Mouse (Mus musculus) midbrain, embryonic 15.5 days (tissue): ENCODE results near the gene Sap30l. TPM values are rescaled to one million over a fixed set of nuclear protein-coding genes. Genes with fewer than 3 reads are reported as not detected.

Experiments used
- ATAC-seq: fragments of 200-750 bp; cut with Nextera tagmentation; replicated peaks from 2 replicates; pipeline ENCODE4 v1.8.0; 2017; ENCODE audit warnings: moderate TSS enrichment
- H3K27ac ChIP-seq: fragments of 300-500 bp; sonication (generic); 2 replicates; pipeline ENCODE4 v1.5.1; 2015; ENCODE audit warnings: mild to moderate bottlenecking, inconsistent platforms
- H3K27me3 ChIP-seq: fragments of 300-500 bp; sonication (generic); replicated peaks from 2 replicates; pipeline ENCODE4 v1.6.1; 2015; ENCODE audit warnings: inconsistent platforms
- H3K36me3 ChIP-seq: fragments of 300-500 bp; sonication (generic); replicated peaks from 2 replicates; pipeline ENCODE4 v1.6.1; 2015; ENCODE audit warnings: inconsistent platforms
- H3K4me1 ChIP-seq: fragments of 300-500 bp; sonication (generic); 2 replicates; pipeline ENCODE4 v1.6.1; 2015; ENCODE audit warnings: inconsistent platforms
- H3K4me2 ChIP-seq: fragments of 300-500 bp; sonication (generic); 2 replicates; pipeline ENCODE4 v1.6.1; 2015; ENCODE audit warnings: inconsistent platforms, mild to moderate bottlenecking, moderate library complexity
- H3K4me3 ChIP-seq: fragments of 300-500 bp; sonication (generic); 2 replicates; pipeline ENCODE4 v1.5.1; 2015; ENCODE audit warnings: mild to moderate bottlenecking, inconsistent platforms
- H3K9ac ChIP-seq: fragments of 300-500 bp; sonication (generic); 2 replicates; pipeline ENCODE4 v1.6.1; 2015; ENCODE audit warnings: mild to moderate bottlenecking, inconsistent platforms
- H3K9me3 ChIP-seq: fragments of 300-500 bp; sonication (generic); 2 replicates; pipeline ENCODE4 v1.6.1; 2016; ENCODE audit warnings: inconsistent platforms
- WGBS: fragments of 180-500 bp; shearing (Covaris S2); methylation state at CpG from one replicate; pipeline ENCODE4 v1.1.7; 2015; ENCODE audit warnings: mixed read lengths; 5-methylcytosine and 5-hydroxymethylcytosine counted together
- polyA plus RNA-seq: library from polyadenylated mRNA; unstranded; fragments of >200 nt; fragmentation: Nextera tagmentation; extraction: Ambion mirVana; gene quantifications from 2 replicates; pipeline ENCODE4 v1.2.1, GENCODE M21; 2015

Sap30l gene
- polyA plus RNA-seq, 1 experiment from 2014 or later: 11.6 TPM

DNA sequence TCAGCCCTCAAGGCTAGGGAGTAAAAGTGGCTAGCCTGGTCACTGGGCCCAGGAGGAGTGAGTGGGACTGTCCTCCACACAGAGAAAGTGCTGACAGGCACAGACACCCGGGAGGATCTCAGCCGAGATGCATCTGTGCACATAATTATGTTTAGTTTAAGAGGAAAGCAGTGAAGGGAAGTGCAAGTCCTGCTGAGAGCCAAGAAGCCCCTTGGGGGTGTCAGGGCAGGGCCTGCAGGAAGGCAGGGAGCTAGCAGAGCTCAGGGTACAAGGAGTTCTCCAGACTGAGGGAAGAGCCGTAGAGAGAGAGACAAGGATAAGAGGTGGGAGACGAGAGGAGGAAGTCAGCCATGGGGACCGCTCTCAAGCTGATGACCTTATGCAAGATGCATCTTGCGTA, 25.6 kb upstream of the Sap30l start:
- no peak overlapping the region for H3K4me2 ChIP-seq
- H3K4me1 ChIP-seq: peaks cover 18% of the 10 kb centered on the region
- no peaks in the 10 kb centered on the region for H3K36me3 ChIP-seq
- H3K9me3 ChIP-seq: no peaks in the 10 kb centered on the region
- ATAC-seq: no peak
- H3K9ac ChIP-seq: no peak overlapping the region
- no peak overlapping the region for H3K27ac ChIP-seq
- WGBS: 65% methylated on average over 6 of the region's 6 CpGs
- H3K4me3 ChIP-seq: no peak overlapping the region
- no peaks in the 10 kb centered on the region; the same call in 1 of the 2 replicates for H3K27me3 ChIP-seq

GRCm38 (mm10) chr11:57776546-57776945, 24.9 kb upstream of the Sap30l start:
- Histone ChIP-seq H3K9ac (no peak overlapping the region), H3K27me3 (no peaks in the 10 kb centered on the region; the same call in 1 of the 2 replicates), H3K4me3 (no peak overlapping the region), H3K36me3 (no peaks in the 10 kb centered on the region), H3K4me2 (no peak overlapping the region), H3K27ac (no peak overlapping the region), H3K4me1 (peaks cover 18% of the 10 kb centered on the region), H3K9me3 (no peaks in the 10 kb centered on the region)
- 82% methylated on average over 3 of the region's 3 CpGs for WGBS
- no peak for ATAC-seq

DNA sequence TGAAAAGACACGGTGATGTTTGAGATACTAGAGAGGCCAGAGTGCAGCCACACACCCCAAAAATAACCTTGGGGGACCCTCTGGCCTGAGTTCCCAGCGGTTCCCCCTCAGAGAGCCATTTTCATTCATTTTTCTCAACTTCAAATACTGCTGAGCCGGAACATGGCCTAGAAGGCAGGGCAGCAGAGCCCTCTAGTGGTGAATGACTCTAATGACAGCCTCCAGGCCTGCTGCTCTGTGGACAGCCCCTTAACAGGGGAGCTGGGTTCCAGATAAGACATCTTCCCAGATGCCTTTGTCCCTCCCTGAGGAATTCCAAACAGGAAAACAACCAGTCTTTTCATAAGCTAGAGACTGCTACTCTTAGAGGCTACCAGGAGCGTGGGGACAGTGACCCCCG, 23.1 kb upstream of the Sap30l start:
- H3K36me3 ChIP-seq: no peaks in the 10 kb centered on the region
- H3K9ac ChIP-seq: peak overlapping the region; percentile 13; the same call in 1 of the 2 replicates
- 0 out of 2 replicates have a peak, but pooled peaks have one; percentile 66 for ATAC-seq
- H3K4me3 ChIP-seq: no peak overlapping the region
- H3K4me2 ChIP-seq: no peak overlapping the region
- H3K27me3 ChIP-seq: no peaks in the 10 kb centered on the region
- no peak overlapping the region for H3K27ac ChIP-seq
- 25% methylated on average over 5 of the region's 5 CpGs for WGBS
- H3K9me3 ChIP-seq: no peaks in the 10 kb centered on the region
- H3K4me1 ChIP-seq: peaks cover 13% of the 10 kb centered on the region

GRCm38 (mm10) chr11:57779824-57780223, 21.6 kb upstream of the Sap30l start:
- Histone ChIP-seq H3K4me3 (no peak overlapping the region), H3K27ac (no peak overlapping the region), H3K4me2 (no peak overlapping the region), H3K9me3 (no peaks in the 10 kb centered on the region), H3K27me3 (no peaks in the 10 kb centered on the region), H3K4me1 (peaks cover 3% of the 10 kb centered on the region; the same call in 1 of the 2 replicates), H3K36me3 (no peaks in the 10 kb centered on the region), H3K9ac (no peak overlapping the region)
- ATAC-seq: no peak
- WGBS: 92% methylated on average over 14 of the region's 14 CpGs

DNA sequence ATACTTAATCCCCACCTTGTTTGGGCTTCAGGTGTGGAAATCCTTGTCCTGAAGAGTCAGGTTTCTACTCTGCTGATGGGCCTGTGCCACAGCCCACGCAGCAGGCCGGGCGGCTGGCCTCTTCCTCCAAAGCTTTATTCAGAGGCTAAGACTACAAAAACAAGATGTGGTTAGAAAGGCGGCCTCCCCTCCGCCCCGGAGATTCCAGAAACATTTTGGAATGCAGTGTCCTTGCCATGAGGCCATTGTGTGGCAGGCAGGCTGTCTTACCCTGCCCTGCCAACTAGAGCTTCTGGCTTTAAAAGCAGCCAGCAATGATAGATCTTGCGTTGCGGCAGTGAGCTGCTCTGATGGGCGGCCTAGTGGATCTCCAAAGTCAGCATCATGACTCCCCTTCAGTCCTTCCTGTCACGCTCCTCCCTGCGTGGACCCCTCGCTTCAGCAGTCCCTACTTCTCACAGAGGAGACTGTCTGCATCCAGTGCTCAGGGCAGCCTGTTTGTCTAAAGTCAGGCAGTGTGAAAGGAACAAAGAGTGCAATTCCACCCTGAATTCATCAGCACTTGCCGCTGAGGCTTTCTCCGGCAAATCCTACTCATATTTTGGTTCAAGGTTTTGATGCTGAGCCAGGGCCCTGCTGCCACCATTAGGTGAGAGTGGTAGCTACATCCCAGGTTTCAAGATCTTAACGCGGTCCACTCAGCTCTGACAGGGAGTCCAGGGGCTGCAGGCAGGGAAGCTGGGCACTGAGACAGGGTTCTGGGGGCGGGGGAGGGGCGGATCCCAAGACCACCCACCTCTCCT, 14.6 kb upstream of the Sap30l start:
- Histone ChIP-seq H3K9ac (0 out of 2 replicates have a peak overlapping the region, but pooled peaks have one; percentile 19), H3K4me2 (peak overlapping the region; percentile 25), H3K27ac (peak overlapping the region; percentile 78), H3K9me3 (no peaks in the 10 kb centered on the region), H3K36me3 (no peaks in the 10 kb centered on the region), H3K4me1 (peaks cover 20% of the 10 kb centered on the region), H3K4me3 (no peak overlapping the region), H3K27me3 (no peaks in the 10 kb centered on the region; the same call in 1 of the 2 replicates)
- peak; percentile 83 for ATAC-seq
- 17% methylated on average over 18 of the region's 18 CpGs for WGBS

GRCm38 (mm10) chr11:57787913-57788312, 13.5 kb upstream of the Sap30l start:
- no peak overlapping the region for H3K27ac ChIP-seq
- no peak overlapping the region for H3K4me3 ChIP-seq
- no peaks in the 10 kb centered on the region for H3K36me3 ChIP-seq
- no peaks in the 10 kb centered on the region; the same call in 1 of the 2 replicates for H3K27me3 ChIP-seq
- no peak for ATAC-seq
- peaks cover 20% of the 10 kb centered on the region for H3K4me1 ChIP-seq
- H3K4me2 ChIP-seq: no peak overlapping the region
- H3K9me3 ChIP-seq: no peaks in the 10 kb centered on the region
- 43% methylated on average over 3 of the region's 3 CpGs for WGBS
- no peak overlapping the region for H3K9ac ChIP-seq

DNA sequence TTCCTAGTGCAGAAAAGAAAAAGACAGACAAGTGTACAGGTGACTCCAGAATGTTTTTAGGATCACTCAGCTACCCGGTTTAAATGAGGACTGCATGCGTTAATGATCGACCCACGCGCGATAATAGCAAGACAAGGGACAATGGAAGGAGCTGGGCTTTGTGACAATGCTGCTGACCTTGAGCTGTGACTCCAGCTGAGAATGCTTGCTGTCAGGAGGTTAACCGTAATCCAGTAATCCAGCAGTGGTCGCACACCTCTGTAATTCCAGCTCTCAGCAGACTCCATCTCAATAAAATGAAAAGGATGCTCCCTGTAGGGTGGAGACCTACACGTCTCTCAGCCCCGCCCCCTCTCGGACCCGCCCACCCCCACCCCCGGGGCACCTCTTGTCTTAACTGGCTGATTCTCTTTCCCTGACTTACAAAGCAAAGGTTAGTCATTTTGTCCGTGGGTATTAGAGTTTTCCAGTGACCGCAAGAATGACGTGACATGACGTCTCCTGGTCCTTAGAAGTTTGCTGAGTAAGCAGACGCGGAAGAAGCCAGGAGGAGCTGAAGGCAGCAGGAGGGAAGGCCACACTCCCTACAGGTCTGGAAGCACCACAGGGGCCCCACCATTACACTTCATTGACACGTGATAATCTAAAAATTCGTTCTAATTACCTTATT, 10.4 kb upstream of the Sap30l start:
- Histone ChIP-seq H3K27ac (no peak overlapping the region), H3K4me3 (no peak overlapping the region), H3K4me2 (no peak overlapping the region), H3K36me3 (no peaks in the 10 kb centered on the region), H3K9ac (no peak overlapping the region), H3K27me3 (no peaks in the 10 kb centered on the region), H3K9me3 (no peaks in the 10 kb centered on the region), H3K4me1 (peaks cover 16% of the 10 kb centered on the region)
- no peak for ATAC-seq
- WGBS: 25% methylated on average over 21 of the region's 21 CpGs

- no peaks in the 10 kb centered on the region for H3K27me3 ChIP-seq
- 61% methylated on average over 6 of the region's 6 CpGs for WGBS
- no peaks in the 10 kb centered on the region for H3K4me1 ChIP-seq
- no peak overlapping the region for H3K4me3 ChIP-seq
- no peaks in the 10 kb centered on the region for H3K36me3 ChIP-seq
- no peak overlapping the region for H3K9ac ChIP-seq
- no peak overlapping the region for H3K4me2 ChIP-seq
- H3K9me3 ChIP-seq: no peaks in the 10 kb centered on the region
- no peak for ATAC-seq
- H3K27ac ChIP-seq: no peak overlapping the region
Observed at GRCm38 (mm10) chr11:57795086-57795485, 6.4 kb upstream of the Sap30l start.

GRCm38 (mm10) chr11:57797828-57798227, 3.6 kb upstream of the Sap30l start:
- Histone ChIP-seq H3K4me3 (no peak overlapping the region), H3K9me3 (no peaks in the 10 kb centered on the region), H3K36me3 (no peaks in the 10 kb centered on the region), H3K27ac (no peak overlapping the region), H3K9ac (no peak overlapping the region), H3K27me3 (no peaks in the 10 kb centered on the region), H3K4me1 (peaks cover 14% of the 10 kb centered on the region), H3K4me2 (no peak overlapping the region)
- WGBS: 79% methylated on average over 9 of the region's 9 CpGs
- ATAC-seq: no peak

DNA sequence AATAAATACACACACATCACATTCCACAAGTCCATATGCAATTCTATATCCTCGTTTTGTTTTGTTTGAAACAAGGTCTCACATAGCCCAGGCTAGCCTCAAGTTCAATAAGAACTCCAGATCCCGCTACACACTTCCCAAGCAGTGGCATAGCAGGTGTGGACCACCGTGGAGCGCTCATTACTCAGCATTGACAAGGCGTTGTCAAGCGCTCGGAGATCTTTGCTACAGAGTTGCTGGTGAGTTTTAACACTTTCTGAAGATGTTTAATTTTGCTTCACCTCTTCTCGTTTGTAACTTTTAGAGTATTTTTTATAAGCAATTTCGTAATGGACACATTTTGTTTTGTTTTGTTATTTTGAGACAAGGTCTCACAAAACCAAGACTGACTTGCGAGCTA, 2.0 kb upstream of the Sap30l start:
- WGBS: 88% methylated on average over 10 of the region's 10 CpGs

GRCm38 (mm10) chr11:57800266-57800951, 1.0 kb upstream of the Sap30l start:
- no peaks in the 10 kb centered on the region for H3K9me3 ChIP-seq
- peak overlapping the region; percentile 81 for H3K9ac ChIP-seq
- 19% methylated on average over 22 of the region's 22 CpGs for WGBS
- H3K36me3 ChIP-seq: no peaks in the 10 kb centered on the region
- peak overlapping the region; percentile 97 for H3K4me2 ChIP-seq
- H3K4me1 ChIP-seq: peaks cover 24% of the 10 kb centered on the region
- ATAC-seq: no peak
- H3K27me3 ChIP-seq: no peaks in the 10 kb centered on the region
- no peak overlapping the region for H3K27ac ChIP-seq
- peak overlapping the region; percentile 93 for H3K4me3 ChIP-seq

More for the DNA sequence above, 2.0 kb upstream of the Sap30l start:
- no peaks in the 10 kb centered on the region for H3K9me3 ChIP-seq
- no peak overlapping the region for H3K4me3 ChIP-seq
- H3K4me1 ChIP-seq: peaks cover 24% of the 10 kb centered on the region
- no peak for ATAC-seq
- no peaks in the 10 kb centered on the region for H3K36me3 ChIP-seq
- H3K9ac ChIP-seq: no peak overlapping the region
- no peak overlapping the region for H3K4me2 ChIP-seq
- H3K27ac ChIP-seq: no peak overlapping the region
- H3K27me3 ChIP-seq: no peaks in the 10 kb centered on the region
